Mouse (Mus musculus): ENCODE measurements around the gene Kcnj10. TPM values are rescaled to one million over a fixed set of nuclear protein-coding genes. Genes with fewer than 3 reads are reported as not detected.
A peak's percentile ranks its signal among the peaks of the same experiment; 100 is the strongest.

Kcnj10 gene
- total and polyA plus RNA-seq, 2 experiments from 2014 or later = 2.9 to 4.1 TPM

DNA sequence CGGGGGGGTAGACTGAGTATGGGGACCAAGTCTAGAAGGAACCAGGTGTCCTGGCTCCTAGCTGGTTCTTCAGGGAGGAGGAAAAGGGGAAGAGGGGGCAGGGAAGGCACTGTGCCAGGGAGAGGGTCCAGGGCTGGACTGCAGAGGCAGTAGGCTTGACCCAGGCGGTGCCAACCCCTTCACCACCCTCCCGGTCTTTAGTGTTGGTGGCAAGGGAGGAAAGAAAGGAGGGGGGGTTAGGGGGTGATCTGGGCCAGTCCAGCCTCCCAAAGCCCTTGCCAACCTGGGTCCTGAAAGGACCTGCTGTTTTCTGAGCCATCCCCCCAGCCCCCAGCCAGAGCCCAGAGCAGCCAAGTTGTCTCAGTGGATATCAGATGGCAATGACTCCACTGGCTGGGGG, 1.7 kb downstream of the Kcnj10 start:
- DNase-seq (peak; percentile 60), ATAC-seq (peak; percentile 67)
- Histone ChIP-seq H3K27ac (ENCODE audit: low read depth, low read length) (peak overlapping the region; percentile 69), H3K4me1 (ENCODE audit: insufficient read depth) (peaks cover 3% of the 10 kb centered on the region; the same call in 1 of the 2 replicates), H3K9ac (0 out of 2 replicates have a peak overlapping the region, but pooled peaks have one; percentile 28), H3K27me3 (ENCODE audit: insufficient read depth, low read length) (no peaks in the 10 kb centered on the region), H3K9me3 (ENCODE audit: low read length) (no peaks in the 10 kb centered on the region), H3K4me2 (ENCODE audit: low read depth) (peak overlapping the region; percentile 65), H3K36me3 (ENCODE audit: insufficient read depth) (no peaks in the 10 kb centered on the region), H3K4me3 (ENCODE audit: low read depth, low read length) (no peak overlapping the region)
- TF ChIP-seq CTCF (IDR thresholded peaks at IDR 0.05; ENCODE audit: low read depth) = no peak
- 42% methylated on average over 3 of the region's 3 CpGs for WGBS

DNA sequence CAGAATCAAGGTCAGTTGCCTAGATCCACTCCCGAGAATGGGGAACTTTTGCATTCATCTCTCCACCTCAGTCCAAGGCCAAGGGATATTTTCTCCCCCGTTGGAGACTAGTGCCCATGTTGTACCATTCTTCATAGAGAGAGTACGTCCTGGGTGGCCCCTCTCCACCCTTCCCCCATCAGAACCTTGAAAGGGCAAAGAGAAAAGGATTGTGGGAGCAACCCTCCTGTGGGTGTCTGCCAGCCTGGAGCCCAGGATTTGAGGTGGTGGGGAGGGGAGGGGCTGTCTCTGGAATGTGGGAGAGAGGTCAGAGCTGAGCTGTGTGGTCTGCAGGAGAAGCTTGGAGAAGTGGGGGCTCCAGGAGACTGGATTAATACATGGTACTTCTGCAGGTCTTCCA, 2.9 kb downstream of the Kcnj10 start:
- 36% methylated on average over 3 of the region's 3 CpGs for WGBS
- Histone ChIP-seq H3K4me2 (ENCODE audit: low read depth) (0 out of 2 replicates have a peak overlapping the region, but pooled peaks have one; percentile 65), H3K9me3 (ENCODE audit: low read length) (no peaks in the 10 kb centered on the region), H3K9ac (no peak overlapping the region), H3K27ac (ENCODE audit: low read depth, low read length) (peak overlapping the region; percentile 35; the same call in 1 of the 2 replicates), H3K4me1 (ENCODE audit: insufficient read depth) (peaks cover 3% of the 10 kb centered on the region; the same call in 1 of the 2 replicates), H3K36me3 (ENCODE audit: insufficient read depth) (no peaks in the 10 kb centered on the region), H3K27me3 (ENCODE audit: insufficient read depth, low read length) (no peaks in the 10 kb centered on the region), H3K4me3 (ENCODE audit: low read depth, low read length) (no peak overlapping the region)
- TF ChIP-seq CTCF (IDR thresholded peaks at IDR 0.05; ENCODE audit: low read depth) = no peak
- ATAC-seq = no peak
- no peak for DNase-seq

DNA sequence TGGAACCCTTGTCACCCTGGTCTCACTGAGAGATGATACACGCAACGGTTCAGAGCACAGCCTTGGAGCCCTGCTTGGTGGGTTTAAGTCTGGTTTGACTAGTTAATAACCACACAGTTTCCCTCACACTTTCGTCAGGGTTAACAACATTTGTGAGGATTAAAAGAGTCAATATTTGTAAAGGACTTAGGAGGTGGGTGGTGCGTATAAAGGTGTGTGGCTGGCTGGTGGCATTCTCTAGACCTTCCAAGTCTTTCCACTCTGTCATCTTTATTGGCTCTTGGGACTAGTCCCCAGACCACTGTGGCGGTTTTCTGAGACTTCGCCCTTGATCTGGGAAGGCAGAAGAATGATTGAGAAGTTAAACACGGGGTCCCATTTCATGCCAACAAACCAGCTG, 3.8 kb downstream of the Kcnj10 start:
- Histone ChIP-seq H3K4me2 (ENCODE audit: low read depth) (no peak overlapping the region), H3K27me3 (ENCODE audit: insufficient read depth, low read length) (no peaks in the 10 kb centered on the region), H3K4me1 (ENCODE audit: insufficient read depth) (peaks cover 3% of the 10 kb centered on the region; the same call in 1 of the 2 replicates), H3K4me3 (ENCODE audit: low read depth, low read length) (no peak overlapping the region), H3K9ac (no peak overlapping the region), H3K27ac (ENCODE audit: low read depth, low read length) (no peak overlapping the region), H3K9me3 (ENCODE audit: low read length) (no peaks in the 10 kb centered on the region), H3K36me3 (ENCODE audit: insufficient read depth) (no peaks in the 10 kb centered on the region)
- WGBS = 79% methylated on average over 7 of the region's 7 CpGs
- ATAC-seq = no peak
- no peak for TF ChIP-seq CTCF (IDR thresholded peaks at IDR 0.05; ENCODE audit: low read depth)
- no peak for DNase-seq

DNA sequence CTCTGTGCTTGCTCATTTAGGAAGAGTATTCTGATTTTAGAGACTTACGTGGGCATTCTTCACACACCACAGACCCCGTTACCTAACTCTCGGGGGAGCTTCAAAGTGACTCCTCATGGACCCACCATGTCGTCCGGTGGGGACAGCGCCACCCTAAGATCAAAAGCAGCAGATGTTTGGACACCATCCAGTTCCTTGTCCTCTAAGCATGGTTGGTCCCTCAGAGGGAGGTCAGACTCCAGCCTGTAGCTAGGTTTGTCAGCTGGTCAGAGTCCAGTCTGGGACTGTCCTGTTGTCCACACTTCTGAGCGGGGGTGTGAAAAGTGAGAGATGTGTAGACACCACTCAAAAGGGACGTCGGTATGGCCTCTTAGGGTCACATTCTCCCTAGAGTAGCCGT, 5.7 kb downstream of the Kcnj10 start:
- ATAC-seq (no peak), DNase-seq (no peak)
- no peak overlapping the region for H3K27ac ChIP-seq (ENCODE audit: low read depth, low read length)
- TF ChIP-seq CTCF (IDR thresholded peaks at IDR 0.05; ENCODE audit: low read depth) = no peak
- H3K9me3 ChIP-seq (ENCODE audit: low read length) = no peaks in the 10 kb centered on the region
- no peaks in the 10 kb centered on the region for H3K36me3 ChIP-seq (ENCODE audit: insufficient read depth)
- no peak overlapping the region for H3K4me2 ChIP-seq (ENCODE audit: low read depth)
- no peak overlapping the region for H3K4me3 ChIP-seq (ENCODE audit: low read depth, low read length)
- no peaks in the 10 kb centered on the region for H3K4me1 ChIP-seq (ENCODE audit: insufficient read depth)
- H3K27me3 ChIP-seq (ENCODE audit: insufficient read depth, low read length) = no peaks in the 10 kb centered on the region
- WGBS = 81% methylated on average over 10 of the region's 10 CpGs
- no peak overlapping the region for H3K9ac ChIP-seq

DNA sequence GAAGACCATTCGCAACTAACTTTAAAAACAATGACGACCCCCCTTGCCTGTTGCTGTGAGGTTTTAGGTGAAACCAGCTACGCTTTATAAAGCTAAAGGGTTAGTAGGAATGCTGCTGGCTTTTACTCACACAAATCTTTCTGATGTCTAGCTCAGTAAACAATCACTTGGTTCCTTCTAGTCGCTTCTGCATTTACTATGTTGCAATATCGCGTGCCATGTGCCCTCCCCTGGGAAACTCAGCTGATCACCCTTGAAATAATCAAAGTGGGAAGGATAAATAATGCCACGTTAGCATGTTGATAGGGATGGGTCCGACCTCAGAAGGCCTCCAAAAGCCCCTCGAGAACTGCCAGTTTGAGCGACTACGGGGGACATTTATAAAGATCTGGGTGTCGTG, 6.4 kb downstream of the Kcnj10 start:
- Histone ChIP-seq H3K4me3 (ENCODE audit: low read depth, low read length) (no peak overlapping the region), H3K27me3 (ENCODE audit: insufficient read depth, low read length) (no peaks in the 10 kb centered on the region), H3K27ac (ENCODE audit: low read depth, low read length) (no peak overlapping the region), H3K4me1 (ENCODE audit: insufficient read depth) (no peaks in the 10 kb centered on the region), H3K4me2 (ENCODE audit: low read depth) (no peak overlapping the region), H3K9ac (no peak overlapping the region), H3K36me3 (ENCODE audit: insufficient read depth) (no peaks in the 10 kb centered on the region), H3K9me3 (ENCODE audit: low read length) (no peaks in the 10 kb centered on the region)
- ATAC-seq (no peak), DNase-seq (no peak)
- no peak for TF ChIP-seq CTCF (IDR thresholded peaks at IDR 0.05; ENCODE audit: low read depth)
- WGBS = 89% methylated on average over 12 of the region's 12 CpGs

DNA sequence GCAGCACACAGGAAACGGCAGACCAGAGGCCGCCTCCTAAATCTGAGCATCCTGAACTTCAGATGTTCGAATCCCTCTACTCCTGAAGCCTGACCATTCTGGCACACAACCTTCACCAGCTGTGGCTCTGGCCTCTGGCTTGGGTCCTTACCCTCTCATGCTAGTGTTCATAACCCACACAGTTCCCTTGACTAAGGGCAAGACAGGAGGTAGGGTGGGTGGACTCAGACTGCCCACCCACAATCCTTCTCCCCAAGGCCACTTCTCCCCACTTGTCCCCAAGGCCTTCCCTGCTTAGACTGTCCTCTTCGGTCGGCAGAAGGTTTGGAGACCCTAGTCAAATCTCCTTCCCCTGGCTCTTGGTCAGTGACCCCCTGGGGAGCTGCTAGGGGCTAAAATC, 8.5 kb downstream of the Kcnj10 start:
- H3K4me2 ChIP-seq (ENCODE audit: low read depth) = no peak overlapping the region
- no peak for TF ChIP-seq CTCF (IDR thresholded peaks at IDR 0.05; ENCODE audit: low read depth)
- DNase-seq (no peak), ATAC-seq (peak; percentile 12)
- no peaks in the 10 kb centered on the region for H3K4me1 ChIP-seq (ENCODE audit: insufficient read depth)
- no peak overlapping the region for H3K4me3 ChIP-seq (ENCODE audit: low read depth, low read length)
- no peak overlapping the region for H3K9ac ChIP-seq
- 28% methylated on average over 5 of the region's 5 CpGs for WGBS
- H3K27ac ChIP-seq (ENCODE audit: low read depth, low read length) = peak overlapping the region; percentile 67
- no peaks in the 10 kb centered on the region for H3K9me3 ChIP-seq (ENCODE audit: low read length)
- no peaks in the 10 kb centered on the region for H3K27me3 ChIP-seq (ENCODE audit: insufficient read depth, low read length)
- H3K36me3 ChIP-seq (ENCODE audit: insufficient read depth) = no peaks in the 10 kb centered on the region

DNA sequence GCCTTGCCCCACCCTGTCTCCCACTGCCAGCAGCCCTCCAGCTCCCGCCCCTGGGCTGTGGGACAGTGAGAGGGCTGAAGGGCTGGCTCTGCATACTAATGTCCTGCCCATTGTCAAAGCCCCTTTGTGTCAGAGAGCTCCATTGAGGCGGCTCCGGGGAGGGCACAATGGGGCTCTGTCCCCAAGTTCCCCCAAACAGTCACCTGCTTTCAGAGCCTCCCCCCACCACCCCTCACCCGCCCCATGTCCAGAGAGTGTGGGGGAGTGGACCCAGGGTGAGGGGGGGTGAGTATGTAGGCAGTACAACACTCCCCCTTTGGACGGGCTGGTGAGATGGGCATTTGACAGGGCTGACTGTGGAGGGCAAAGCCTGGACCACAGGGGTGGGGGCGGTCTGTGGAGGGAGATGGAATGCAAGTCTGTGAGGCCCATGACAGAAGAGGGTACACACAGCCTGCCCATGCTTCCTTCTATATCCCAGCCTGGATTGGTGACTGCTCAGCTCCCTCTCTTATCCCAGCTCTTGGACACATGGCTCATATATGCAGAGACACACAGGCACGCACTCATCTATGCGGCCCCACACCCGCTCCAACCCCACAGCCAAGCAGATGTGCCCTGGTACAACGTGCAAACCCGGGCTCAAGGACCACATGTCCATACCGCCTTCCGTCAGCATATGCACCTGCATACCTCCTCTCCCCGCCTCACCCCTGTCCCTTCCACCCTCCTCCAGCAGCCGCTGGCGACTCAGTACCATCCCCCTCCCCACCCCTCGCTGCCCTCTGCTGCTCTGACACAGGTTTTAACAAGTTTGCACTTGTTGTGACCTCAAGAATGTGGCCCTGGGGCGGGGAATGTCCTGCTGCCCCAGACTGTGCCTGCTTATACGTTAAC, 9.2 kb downstream of the Kcnj10 start:
- no peaks in the 10 kb centered on the region for H3K27me3 ChIP-seq (ENCODE audit: insufficient read depth, low read length)
- WGBS = 5% methylated on average over 19 of the region's 19 CpGs

More for the DNA sequence above, 9.2 kb downstream of the Kcnj10 start:
- Histone ChIP-seq H3K4me3 (ENCODE audit: low read depth, low read length) (no peak overlapping the region), H3K27ac (ENCODE audit: low read depth, low read length) (peak overlapping the region; percentile 67), H3K9me3 (ENCODE audit: low read length) (no peaks in the 10 kb centered on the region), H3K4me1 (ENCODE audit: insufficient read depth) (no peaks in the 10 kb centered on the region), H3K4me2 (ENCODE audit: low read depth) (peak overlapping the region; percentile 28; the same call in 1 of the 2 replicates), H3K36me3 (ENCODE audit: insufficient read depth) (no peaks in the 10 kb centered on the region), H3K9ac (0 out of 2 replicates have a peak overlapping the region, but pooled peaks have one; percentile 14)
- ATAC-seq (peak; percentile 95), DNase-seq (peak; percentile 72)
- TF ChIP-seq CTCF (IDR thresholded peaks at IDR 0.05; ENCODE audit: low read depth) = no peak
